Mouse (Mus musculus) right cerebral cortex, postnatal 10 days (tissue): ENCODE measurements around the gene Dcaf4.

Experiments used
- DNase-seq, 2 experiments: peaks; one replicate each; pipeline ENCODE4 v3.0.0; 2021; ENCODE audit warnings: low spot score in 2 of 2

The Dcaf4 gene

DNA sequence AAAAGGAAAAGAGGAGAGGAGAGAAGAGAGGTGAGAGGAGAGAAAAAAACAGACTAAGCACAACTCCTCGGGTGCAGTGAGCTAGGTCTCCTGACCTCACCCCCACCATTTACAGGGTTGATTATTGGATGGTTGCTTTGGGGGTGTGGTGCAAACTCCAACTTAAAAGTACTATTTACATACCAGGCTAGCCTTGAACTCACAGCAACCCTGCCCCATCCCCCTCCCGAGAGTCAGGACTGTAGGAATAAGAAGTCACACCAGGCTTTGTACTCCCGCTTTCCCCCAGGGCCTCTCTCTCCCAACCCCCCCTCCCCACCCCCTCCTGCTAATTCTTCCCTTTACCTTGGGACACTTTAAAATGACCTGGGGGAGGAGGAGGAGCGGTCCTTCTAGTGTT, 23.9 kb upstream of the Dcaf4 start:
- DNase-seq = no peak

DNA sequence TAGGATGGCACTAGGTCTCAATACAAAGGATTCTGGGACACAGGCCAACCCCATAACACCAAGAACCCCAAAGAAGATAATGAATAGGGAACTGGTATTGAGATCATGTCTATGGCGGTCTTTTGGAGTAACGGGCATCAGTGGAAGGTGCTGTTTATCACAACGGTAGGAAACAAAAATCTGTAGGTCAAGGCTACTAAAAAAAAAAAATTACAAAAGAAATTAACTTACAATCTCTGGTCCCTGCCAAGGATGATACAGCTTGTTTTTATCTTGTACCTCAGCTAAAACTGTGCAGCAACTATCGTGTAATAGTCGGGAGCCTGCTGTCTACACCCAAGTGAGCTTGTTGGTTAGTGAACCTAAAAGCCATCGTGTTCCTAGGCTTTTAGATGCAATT, 23.5 kb upstream of the Dcaf4 start:
- DNase-seq = no peak

DNA sequence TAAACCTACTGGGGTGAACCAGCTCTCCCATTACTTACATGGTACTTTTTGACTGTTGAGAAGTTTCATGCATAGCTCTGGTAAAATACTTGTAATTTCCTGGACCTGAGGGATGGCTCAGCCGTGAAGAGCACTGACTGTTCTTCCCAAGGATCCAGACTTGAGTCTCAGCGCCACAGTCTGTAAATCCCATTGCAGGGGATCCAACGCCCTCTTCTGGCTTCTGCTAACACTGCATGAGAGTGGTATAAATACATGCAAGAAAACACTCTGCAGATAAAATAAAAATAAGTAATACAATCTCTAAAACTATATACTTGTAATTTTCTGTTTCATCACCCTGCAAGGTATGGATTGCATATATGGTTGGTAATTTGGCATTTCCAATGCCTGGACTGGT, 22.3 kb upstream of the Dcaf4 start:
- DNase-seq = no peak

DNA sequence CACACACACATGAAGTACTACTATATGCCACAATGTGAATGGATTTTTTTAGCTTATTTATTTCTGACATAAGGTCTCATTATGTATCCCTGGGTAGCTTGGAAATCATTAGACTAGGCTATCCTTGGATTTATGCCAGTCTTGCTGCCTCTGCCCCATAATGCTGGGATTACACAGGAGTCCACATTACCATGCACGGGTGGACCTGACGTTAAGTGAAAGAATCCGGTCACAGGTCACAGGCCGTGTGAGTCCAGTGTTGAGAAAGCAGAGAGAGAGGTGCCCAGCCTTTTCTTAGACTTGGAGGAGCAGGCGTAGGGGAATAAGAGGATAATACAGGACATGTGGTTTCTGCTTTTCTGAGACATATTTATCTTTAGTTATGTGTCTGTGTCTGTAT, 21.0 kb upstream of the Dcaf4 start:
- no peak for DNase-seq

DNA sequence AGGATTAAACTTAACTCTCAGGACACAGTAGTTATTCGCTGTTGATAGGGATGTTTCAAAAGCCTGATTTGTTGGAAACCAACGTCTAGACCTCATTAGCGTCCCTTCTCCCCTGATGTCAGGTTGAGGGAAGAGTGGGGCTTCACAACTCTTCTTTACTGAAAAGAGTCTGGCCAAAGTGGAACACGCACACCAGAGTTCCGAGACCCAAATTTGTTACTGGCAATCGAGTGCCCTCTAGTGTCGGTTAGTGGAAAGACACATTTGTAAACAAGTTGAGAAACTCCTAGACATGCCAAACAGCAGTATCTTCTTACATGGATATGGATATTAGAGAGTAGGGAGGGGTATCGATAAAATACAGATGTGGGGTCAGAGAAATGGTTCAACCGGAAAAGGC, 18.1 kb upstream of the Dcaf4 start:
- peak; percentile 71 to 80 for DNase-seq

DNA sequence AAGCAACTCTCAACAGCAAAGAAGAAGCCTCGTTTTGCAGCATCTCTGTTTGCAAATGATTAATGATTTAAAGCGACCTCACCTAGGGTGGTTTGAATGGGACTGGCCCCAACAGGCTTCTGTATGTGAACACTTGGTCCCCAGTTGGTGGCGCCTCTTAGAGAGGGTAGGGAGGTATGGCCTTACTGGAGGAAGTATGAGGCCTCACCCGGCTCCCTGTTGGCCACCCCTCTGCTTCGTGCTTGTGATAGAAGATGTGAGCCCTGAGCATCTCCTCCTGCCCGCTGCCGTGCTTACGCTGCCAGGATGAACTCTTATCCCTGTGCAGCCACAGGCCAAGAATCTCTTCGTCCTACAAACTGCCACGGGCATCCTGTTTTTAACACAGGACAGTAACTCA, 13.7 kb upstream of the Dcaf4 start:
- no peak for DNase-seq

DNA sequence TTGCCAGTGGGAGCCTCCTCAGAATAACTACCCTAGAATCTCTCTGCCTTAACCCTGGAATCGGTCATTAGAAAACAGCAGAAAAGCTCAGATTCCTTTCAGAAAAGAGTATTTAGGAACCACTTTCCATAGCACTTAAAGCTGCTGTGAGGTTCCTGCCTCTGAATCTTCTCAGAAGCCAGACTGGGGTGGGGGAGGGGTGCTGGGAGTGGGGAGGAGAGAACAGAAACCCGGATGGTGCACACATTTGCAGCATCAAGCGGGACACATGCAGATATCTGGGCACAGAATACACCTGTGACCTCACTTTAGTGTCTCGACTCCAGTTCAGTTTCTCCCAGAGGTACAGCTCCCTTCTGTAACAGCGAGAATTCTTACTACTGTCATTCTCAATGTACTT, 9.7 kb upstream of the Dcaf4 start:
- no peak for DNase-seq

DNA sequence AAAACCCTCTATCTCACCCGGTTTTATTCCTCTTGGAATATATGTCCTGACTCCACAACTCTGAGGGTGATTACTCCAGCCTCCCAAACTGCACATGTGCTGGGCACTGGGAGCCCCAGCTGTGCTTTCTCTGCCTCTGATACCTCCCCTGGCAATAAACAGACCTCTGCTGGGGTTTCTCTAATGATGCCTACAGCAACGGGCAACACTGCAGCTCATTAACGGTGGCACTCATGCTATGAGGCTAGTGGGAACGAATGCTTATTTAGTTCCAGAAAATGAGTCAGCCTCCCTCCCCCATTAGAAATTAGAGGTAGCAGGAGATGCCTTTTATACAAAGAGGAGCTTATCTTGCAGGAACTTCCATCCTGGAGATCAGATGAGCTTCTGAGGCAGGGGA, 7.5 kb upstream of the Dcaf4 start:
- DNase-seq = no peak

DNA sequence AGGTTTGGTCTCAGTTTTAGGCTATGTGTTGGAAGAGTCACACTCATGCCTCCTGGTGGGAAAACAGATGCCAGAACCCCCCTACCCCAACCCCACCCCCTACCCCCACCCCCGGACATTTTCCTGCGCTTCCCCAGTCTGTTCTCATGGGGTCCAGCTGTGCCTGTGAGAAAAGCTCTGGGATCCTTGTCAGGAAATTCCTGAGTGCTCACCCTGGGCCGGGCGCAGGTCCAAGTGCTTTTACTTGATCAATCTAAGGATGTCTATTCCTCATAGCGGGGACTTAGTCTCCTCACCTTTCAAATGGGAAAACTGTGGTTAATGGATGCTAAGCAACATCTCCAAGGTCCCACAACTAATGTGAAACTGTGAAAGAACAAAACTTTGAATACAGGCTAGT, 7.1 kb upstream of the Dcaf4 start:
- peak in 1 of 2 experiments; percentile 56 for DNase-seq

DNA sequence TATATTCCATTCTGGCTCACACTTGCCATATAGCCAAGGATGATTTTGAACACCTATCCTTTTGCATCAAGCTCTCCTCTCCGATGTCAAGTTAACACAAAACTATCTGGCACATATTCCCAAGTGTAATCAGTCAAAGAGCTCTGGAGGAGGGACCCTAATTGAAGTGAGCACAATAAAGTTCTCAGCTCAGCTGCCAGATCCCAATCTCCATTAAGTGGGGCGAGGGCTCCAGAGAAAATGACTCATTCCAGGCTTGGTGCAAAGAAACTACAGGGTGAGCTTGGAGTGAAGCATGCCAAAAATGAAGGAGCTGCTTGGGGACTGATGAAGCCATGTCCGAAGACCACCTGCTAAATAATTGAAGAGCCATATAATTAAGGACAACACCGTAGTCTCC, 6.0 kb upstream of the Dcaf4 start:
- no peak for DNase-seq

DNA sequence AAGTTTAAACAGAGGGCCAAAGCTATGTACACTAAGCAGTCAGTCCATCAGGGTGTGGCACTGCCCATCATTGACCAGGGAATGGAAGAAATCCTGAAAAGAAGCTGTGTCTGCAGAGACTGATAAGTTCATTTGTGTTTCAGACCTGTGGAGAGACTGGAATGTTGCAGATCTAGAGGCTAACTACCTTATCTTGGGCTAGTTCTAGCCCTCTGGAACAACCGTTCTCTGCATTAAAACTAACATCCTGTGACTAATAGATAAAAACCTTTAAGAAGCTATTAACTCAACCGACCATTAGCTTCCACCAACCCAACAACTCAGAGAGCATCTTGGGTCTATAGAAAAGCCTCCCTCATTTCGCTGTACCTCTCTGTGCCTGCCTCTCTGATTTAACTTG, 2.7 kb upstream of the Dcaf4 start:
- no peak for DNase-seq

DNA sequence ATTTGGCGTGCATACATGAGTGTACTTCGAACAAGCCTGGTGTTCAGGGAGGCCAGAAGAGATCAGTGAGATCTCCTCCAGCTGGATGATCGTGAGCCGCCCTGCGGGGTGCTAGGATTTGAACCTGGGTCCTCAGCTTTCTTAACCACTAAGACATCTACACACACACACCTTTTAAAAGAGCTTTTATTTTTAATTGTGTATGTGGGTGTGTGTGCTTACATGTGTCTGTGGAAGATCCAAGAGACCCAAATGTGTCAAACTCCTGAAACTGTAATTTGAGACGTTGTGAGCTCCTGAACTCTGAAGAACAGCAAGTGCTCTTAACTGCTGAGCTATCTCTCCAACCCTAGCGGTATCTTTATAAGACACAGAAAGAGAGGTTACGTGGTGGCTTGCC, 817 bp downstream of the Dcaf4 start:
- DNase-seq = no peak

DNA sequence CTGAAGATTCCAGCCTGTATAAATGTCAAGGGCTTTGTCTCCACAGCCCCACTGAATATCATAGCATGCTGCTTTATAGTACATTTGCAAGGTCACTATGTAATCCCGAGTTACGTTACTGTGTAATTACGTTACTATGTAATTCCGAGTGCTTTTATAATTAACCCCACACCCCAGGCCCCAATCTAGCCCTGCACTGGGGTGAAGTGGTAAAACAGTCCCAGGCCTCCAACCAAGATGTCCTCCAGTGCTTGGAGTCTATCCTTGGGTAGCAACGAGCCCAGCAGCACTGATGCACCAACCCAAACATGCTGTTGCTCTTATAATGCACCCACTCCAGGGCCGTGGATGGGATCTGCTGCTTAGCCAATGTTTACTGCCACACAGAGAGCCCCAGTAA, 2.8 kb downstream of the Dcaf4 start:
- no peak for DNase-seq

DNA sequence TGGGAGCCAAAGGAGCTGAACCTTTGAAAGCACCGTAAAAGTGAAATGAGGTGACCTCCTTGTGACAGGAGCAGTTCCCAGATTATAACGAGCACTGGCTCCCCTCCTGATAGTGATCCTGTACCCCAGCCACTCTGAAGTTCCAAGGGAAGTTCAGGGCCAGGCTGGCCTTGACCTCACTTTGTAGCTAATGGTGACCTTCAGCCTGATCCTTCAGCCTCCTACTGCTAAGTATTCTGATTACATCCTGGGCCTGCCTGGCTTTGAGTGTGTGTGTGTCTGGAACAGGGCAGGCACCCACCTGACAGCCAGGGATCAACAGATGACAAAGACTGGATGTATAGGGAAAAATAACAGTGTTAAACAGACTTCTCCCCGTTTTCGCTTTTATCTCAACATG, 3.6 kb downstream of the Dcaf4 start:
- DNase-seq = no peak

DNA sequence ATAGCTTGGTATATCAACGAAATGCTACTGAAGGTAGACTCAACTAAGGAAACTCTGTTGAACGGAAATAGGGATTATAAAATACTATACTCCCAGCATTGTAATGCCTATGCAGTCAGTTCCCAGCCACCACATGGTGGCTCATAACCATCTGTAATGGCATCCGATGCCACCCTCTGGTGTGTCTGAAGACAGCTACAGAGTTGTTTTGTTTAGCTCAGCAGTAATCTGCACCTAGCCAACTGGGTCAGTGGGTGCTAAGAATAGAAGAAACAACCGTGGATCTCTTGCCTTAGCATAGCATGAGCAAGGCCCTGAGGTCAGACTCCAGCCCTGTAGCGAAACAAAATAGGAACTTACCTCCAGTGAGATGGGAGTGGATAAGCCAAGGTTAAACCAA, 4.1 kb downstream of the Dcaf4 start:
- no peak for DNase-seq

DNA sequence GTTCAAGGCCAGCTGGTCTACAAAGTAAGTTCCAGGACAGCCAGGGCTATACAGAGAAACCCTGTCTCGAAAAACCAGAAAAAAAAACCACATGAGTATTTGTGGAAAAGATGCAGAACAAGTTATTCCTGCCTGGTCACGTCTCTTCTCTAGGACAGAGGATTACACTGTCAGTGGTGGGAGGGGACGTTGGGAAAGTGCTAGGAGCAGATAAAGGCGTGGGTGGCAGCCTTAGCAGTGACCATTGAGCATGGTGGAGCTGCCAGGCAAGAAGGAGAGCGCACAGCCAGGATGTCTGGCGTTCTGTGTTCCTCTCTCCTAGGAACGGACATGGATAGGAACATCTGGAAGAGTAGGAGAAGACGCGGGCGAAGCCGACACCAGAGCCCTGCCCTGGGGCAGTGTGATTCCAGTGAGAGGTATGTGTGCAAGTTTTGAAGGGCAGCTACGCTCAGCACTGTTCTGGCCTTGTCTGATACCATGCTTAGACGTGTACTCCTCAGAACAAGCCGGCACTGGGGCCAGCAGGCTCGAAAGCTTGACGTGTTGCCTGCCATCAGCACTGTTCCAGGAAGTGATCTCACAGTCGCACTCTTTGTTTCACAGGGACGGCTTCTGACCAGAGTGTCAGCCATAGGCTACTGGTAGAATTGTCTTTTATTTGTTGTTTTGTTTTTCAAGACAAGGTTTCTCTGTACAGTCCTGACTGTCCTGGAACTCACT, 5.7 kb downstream of the Dcaf4 start:
- no peak for DNase-seq

DNA sequence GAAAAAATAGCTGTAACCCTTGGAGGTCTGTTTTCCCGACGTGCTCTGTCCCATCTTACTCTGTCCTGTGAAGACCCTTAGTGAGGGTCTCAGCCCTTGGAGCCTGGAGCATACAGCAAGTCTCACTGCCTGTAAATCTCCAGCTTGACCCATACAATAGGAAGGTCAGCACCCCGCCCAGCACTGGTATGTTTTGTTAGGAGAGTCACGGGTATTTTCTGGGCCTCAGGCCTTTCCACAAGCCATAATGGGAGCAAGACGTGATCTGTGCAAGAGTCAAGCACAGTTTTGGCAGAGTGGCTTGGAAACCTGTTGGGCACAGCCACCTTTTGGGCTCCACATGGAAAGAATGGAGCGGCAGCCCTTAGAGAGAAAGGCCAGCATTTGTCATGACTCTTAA, 7.5 kb downstream of the Dcaf4 start:
- no peak for DNase-seq

DNA sequence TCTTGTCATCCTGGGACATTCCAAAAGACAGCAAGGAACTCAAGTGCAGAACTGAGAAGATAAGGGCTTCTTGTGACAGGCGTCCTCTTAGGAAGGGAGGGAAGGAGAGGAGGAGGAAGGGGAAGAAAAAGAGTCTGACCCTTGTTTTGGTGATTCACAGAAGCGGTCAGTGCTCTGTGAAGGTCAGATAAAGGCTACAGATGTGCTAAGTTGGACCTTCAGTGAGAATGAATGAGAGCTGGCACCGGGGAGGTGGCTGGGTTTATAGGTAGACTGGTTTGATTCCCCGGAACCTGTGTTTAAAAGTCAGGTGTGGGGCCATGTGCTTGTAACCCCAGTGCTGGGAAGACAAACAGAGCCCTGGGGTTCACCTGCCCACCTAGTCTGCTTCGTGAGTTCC, 8.4 kb downstream of the Dcaf4 start:
- DNase-seq = no peak

DNA sequence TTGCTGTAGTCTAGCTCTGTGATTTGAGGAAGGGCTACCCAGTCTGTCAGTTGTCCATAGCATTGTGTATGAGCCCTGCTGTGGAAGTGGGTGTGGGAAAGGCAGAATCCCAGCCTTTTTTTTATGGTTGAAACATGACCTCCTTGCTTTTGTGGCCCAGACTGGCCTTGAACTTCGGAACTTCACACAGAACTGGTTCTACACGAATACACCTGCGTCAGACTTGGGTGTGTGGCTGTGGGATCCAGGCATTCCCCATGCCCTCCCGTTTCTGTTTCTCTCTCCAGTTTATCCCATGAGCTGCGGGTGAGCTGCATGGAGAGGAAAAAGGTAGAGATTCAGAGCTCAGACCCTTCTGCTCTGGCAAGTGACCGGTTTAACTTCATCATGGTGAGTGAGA, 11.7 kb downstream of the Dcaf4 start:
- no peak for DNase-seq

DNA sequence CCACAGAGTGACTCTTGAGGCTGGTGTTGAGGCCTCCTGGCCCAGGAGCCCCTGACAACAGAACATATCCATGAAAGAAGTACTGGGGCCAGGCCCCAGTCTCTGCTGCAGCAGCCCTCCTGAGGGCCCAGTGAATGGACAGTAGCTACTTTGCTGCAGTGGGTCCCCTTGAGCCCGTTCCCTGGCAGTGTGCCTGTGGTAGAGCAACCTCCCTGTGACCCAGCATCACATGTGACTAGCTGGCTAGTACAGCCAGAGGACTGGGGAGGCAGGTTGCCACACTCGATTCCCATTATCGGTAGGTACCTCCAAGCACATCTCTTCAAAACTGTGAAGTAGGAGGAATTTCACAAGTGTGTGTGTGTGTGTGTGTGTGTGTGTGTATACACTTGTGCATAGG, 12.7 kb downstream of the Dcaf4 start:
- no peak for DNase-seq

DNA sequence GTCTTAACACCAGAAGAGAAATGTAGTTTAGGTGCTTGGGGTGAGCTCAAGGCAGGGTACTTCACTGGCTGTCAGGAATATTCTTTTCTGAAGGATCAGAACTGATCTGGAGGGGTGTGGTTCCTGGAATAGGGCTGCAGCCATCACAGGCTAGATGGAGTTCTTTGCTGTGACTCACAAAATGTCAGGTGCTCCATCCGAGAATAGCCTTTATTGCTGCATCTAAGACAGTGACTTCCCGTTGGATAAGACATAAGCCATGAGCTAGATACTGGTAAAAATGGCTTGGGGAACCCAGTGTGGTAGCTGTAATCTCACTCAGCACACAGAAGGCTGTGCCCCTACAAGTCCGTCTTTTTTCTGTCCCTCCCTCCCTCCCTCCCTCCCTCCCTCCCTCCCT, 13.9 kb downstream of the Dcaf4 start:
- no peak for DNase-seq

DNA sequence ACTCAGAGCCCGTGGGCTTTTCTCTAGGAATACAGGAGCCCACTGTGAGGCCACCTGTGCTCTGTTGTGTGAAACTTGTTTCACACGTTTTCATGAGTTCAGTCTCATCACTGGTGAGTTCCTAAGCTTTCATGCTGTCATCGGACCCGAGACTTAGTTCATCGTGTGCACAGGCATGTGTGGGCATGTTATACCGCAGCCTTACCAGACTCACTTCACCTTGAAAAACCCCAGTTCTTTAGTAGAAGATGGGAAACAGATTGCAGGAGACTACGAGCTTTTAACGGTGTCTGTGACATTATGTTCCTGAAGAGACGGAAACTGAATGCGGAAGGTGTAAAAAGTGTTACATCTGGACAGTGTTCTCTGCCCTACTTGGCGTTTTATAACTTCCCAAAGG, 15.2 kb downstream of the Dcaf4 start:
- DNase-seq = no peak

DNA sequence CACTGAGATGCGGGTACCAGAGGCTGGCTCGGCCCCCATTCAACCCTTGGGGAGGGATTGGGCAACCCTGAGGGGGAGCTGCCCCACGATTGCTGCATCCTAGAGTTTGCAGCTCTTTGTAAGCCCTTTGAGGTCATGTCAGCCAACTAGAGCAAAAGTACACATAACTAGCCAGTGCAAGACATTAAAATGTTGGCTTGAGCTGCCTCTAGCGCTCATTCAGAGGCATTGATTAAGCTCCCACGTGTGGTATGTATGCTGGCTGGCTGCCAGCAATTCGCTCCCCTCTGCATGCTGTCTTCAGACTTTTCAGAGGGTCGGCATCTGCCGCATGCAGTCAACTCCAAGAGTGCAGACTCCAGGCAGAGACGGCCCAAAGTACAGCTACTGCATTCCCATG, 15.8 kb downstream of the Dcaf4 start:
- peak; percentile 60 to 70 for DNase-seq

DNA sequence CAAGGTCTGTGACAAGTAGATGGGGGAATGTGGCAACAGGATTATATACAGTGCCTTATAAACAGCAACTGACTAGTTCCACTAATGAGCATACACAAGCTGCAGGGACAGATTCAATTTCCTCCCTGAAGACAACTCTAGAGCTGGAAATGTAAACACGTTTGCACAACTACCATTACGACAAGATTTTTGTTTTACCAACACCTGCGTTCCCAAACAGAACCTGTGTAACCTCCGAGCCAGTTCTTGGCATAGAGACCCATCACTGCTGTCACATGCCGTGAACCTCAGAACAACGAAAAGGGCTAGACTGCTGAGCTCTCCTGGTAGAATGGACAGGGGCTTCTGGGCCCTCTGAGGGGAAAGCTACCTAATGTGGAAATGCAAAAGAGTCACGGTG, 23.7 kb downstream of the Dcaf4 start:
- DNase-seq = no peak

DNA sequence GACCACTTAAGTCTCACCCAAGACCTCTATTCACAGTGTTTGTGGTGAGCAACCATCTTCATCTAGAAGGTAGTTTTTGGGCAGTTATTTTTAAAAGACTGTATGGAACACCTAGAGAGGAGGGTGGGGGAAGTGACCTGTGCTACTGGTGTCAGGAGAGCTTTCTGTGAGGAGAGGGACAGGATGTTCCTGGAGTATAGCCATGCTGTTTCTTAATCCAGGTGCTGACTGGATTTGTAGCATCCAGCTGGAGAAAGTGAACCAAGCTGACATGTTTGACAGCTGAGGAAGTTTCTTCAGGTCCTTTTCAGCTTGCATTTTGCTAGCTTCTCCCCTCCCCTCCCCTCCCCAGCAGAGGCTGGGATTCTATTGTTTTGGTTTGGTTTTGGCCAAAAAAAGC, 24.5 kb downstream of the Dcaf4 start:
- DNase-seq = no peak
